8 mouse cellular contexts compared by ENCODE assay signal in the genomic region with DNA sequence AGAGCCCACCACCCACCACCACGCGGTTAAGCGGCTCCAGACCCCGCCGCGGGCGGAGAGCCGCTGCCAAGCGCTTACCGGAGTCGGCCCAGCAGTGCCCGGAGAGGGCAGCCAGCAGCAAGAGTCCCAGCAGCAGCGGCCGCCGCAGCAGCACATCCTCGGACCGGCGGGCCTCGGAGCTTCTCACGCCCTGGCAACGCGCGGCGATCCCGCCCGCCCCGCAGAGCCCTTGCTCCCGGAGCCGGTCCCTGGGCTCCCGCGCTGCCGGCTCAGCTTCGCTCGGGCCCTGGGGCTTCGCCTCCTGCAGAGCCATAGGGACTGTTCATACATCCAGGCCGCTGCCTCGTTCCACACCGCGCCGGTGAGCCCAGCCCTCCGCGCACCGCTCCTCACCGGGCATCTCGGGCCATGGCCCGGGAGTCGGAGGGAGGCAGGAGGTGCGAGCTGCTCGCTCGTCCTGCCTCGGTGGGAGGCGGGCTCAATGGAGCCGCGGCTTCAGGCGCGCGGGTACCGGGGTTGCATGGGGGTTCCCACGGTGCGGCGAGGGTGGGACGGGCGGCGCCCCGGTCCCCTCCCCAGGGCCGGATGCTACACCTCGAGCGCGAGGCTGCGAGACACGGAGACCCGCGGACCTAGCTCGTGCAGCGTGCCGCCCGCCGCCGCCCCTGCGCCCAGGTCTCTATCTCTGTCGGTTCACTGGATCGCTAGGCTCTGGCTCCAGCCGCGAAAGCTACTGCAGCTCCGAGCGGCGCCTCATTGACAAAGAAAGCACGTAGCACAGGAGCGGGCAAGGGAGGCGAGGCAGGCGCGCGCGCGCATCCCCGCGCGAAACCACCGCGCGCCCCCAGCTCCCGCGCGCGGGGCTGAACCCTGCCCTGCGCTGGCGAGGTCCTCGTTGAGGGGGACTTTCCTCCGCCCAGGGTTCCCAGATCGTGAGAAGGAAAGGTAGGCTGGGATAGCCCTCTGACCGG. TPM values are rescaled to one million over a fixed set of nuclear protein-coding genes. Genes with fewer than 3 reads are reported as not detected.
DNase-seq lines count a peak whose midpoint lies in the region; ATAC-seq and TF ChIP-seq lines count a peak whose summit lies in the region.

No protein-coding gene starts in this region.

- intact Hi-C loops in left cerebral cortex, postnatal 36 days (cut with DNase I), result loop anchor here (5.0 kb wide), 1 partner anchor 73 kb away; no protein-coding TSS in a partner anchor

- WGBS in embryonic facial prominence, embryonic 12.5 days, result 1% methylated on average over 105 of the region's 111 CpGs
- WGBS in hindbrain, embryonic 12.5 days, result under 1% methylated on average over 111 of the region's 111 CpGs

- H3K36me3 ChIP-seq in embryonic facial prominence, embryonic 12.5 days, result no peaks in the 10 kb centered on the region
- no peaks in the 10 kb centered on the region for H3K36me3 ChIP-seq in hindbrain, embryonic 12.5 days
- H3K36me3 ChIP-seq in myocyte (ENCODE audit: control insufficient read depth, insufficient read depth), result no peaks in the 10 kb centered on the region

- no peak for TF ChIP-seq POLR2A in myocyte (IDR thresholded peaks at IDR 0.05; ENCODE audit: insufficient read length, low read depth)

- no peaks in the 10 kb centered on the region for H3K9me3 ChIP-seq in embryonic facial prominence, embryonic 12.5 days
- H3K9me3 ChIP-seq in hindbrain, embryonic 12.5 days (replicated peaks), result no peaks in the 10 kb centered on the region

- 0 out of 2 replicates have a peak, but pooled peaks cover 8% of the 10 kb centered on the region for H3K4me1 ChIP-seq in embryonic facial prominence, embryonic 12.5 days
- H3K4me1 ChIP-seq in hindbrain, embryonic 12.5 days, result peaks cover 18% of the 10 kb centered on the region

- peak; percentile 83 for DNase-seq in heart, adult 11 months
- no peak for DNase-seq in heart, adult 8-10 months (ENCODE audit: low spot score)
- peak; percentile 50 for DNase-seq in adrenal gland, postnatal 25 days
- peak; percentile 59 to 68 for DNase-seq in left cerebral cortex, postnatal 36 days (ENCODE audit: low spot score in 2 of 2)
- peak; percentile 49 to 62 for DNase-seq in thymus, postnatal 10 days (ENCODE audit: low spot score in 2 of 2)

- ATAC-seq in embryonic facial prominence, embryonic 12.5 days (ENCODE audit: insufficient number of reproducible peaks, insufficient read depth, low FRiP score, low TSS enrichment), result peak; percentile 69
- ATAC-seq in hindbrain, embryonic 12.5 days (ENCODE audit: low FRiP score), result peak; percentile 93

- peak overlapping the region; percentile 95 for H3K4me2 ChIP-seq in embryonic facial prominence, embryonic 12.5 days (replicated peaks)
- peak overlapping the region; percentile 94 for H3K4me2 ChIP-seq in hindbrain, embryonic 12.5 days (replicated peaks)
- H3K4me2 ChIP-seq in myocyte (ENCODE audit: low read depth), result peak overlapping the region; percentile 30

- no peaks in the 10 kb centered on the region for H3K79me2 ChIP-seq in myocyte (ENCODE audit: control insufficient read depth, insufficient read depth)

- peak overlapping the region; percentile 51 for H3K9ac ChIP-seq in embryonic facial prominence, embryonic 12.5 days
- peak overlapping the region; percentile 86 for H3K9ac ChIP-seq in hindbrain, embryonic 12.5 days

- H3ac ChIP-seq in myocyte (ENCODE audit: control insufficient read depth, insufficient read length), result no peak overlapping the region

- peak overlapping the region; percentile 61 for H3K4me3 ChIP-seq in embryonic facial prominence, embryonic 12.5 days
- H3K4me3 ChIP-seq in hindbrain, embryonic 12.5 days, result peak overlapping the region; percentile 74
- H3K4me3 ChIP-seq in myocyte, result no peak overlapping the region

- no peak overlapping the region for H3K27ac ChIP-seq in embryonic facial prominence, embryonic 12.5 days
- peak overlapping the region; percentile 87 for H3K27ac ChIP-seq in hindbrain, embryonic 12.5 days

- peaks cover 63% of the 10 kb centered on the region for H3K27me3 ChIP-seq in embryonic facial prominence, embryonic 12.5 days
- H3K27me3 ChIP-seq in hindbrain, embryonic 12.5 days, result peaks cover 55% of the 10 kb centered on the region
- peaks cover 19% of the 10 kb centered on the region for H3K27me3 ChIP-seq in myocyte (ENCODE audit: control insufficient read depth, insufficient read depth, insufficient read length)

TF ChIP-seq in myocyte, 11 proteins besides CTCF, POLR2A, EP300 and RAD21:
- TF ChIP-seq REST (IDR thresholded peaks at IDR 0.05; ENCODE audit: insufficient read depth, insufficient read length) (no peak), CEBPB (IDR thresholded peaks at IDR 0.05; ENCODE audit: insufficient read depth, poor library complexity, severe bottlenecking) (no peak), MYOD1 (IDR thresholded peaks at IDR 0.05; ENCODE audit: control insufficient read depth in 1 of 3, insufficient read length in 2 of 3, low read depth in 2 of 3) (no peak), MAX (IDR thresholded peaks at IDR 0.05; ENCODE audit: low read depth) (no peak), TCF12 (IDR thresholded peaks at IDR 0.05; ENCODE audit: insufficient read depth, poor library complexity, severe bottlenecking) (no peak), MYOG (IDR thresholded peaks at IDR 0.05; ENCODE audit: control insufficient read depth in 1 of 3, insufficient read depth in 1 of 3, insufficient read length in 2 of 3, low read depth in 2 of 3) (no peak), E2F4 (IDR thresholded peaks at IDR 0.05; ENCODE audit: insufficient read depth) (no peak), SRF (IDR thresholded peaks at IDR 0.05; ENCODE audit: control insufficient read depth, insufficient read length, low read depth) (no peak), USF1 (IDR thresholded peaks at IDR 0.05; ENCODE audit: low read depth) (no peak), POLR2AphosphoS2 (IDR thresholded peaks at IDR 0.05; ENCODE audit: insufficient read length, low read depth) (no peak), TCF3 (IDR thresholded peaks at IDR 0.05; ENCODE audit: insufficient read length, low read depth) (no peak)

RNA-seq across cellular contexts. Expression of gene D430041D05Rik, which starts 0.7 kb away (rescaled TPM):
- total RNA-seq in heart, adult 8-10 months (2022), result under 1 TPM; 0.03 to 0.06 (median 0.06) TPM
- total RNA-seq in adrenal gland, postnatal 25 days (2021), result 36.2 and 37.6 TPM in 2 replicates
- polyA plus RNA-seq in embryonic facial prominence, embryonic 12.5 days (2016; fragmentation: Nextera tagmentation; extraction: Ambion mirVana), result 1.2 TPM in 2 replicates
- 4.2 and 4.7 TPM in 2 replicates for polyA plus RNA-seq in hindbrain, embryonic 12.5 days (2016; fragmentation: Nextera tagmentation; extraction: Ambion mirVana)
- total RNA-seq in left cerebral cortex, postnatal 36 days (2021), result 100 to 1,000 TPM; 120 to 121 TPM
- 0.60 TPM for polyA plus RNA-seq in myocyte (2012; fragmentation: generic; extraction: Trizol)

Comparison
In these comparisons a context has a peak if more than half of its experiments do, and no peak if none do; other contexts are left out.
1. H3K4me2 ChIP-seq: peak in every context shown above with its lines; median percentile 95 in embryonic facial prominence, embryonic 12.5 days; 94 in hindbrain, embryonic 12.5 days; 30 in myocyte.
2. RNA of gene D430041D05Rik, which starts 0.7 kb away (total RNA-seq): 120 to 121 TPM in left cerebral cortex, postnatal 36 days and 36.2 to 37.6 TPM in adrenal gland, postnatal 25 days; 0.03 to 0.06 TPM in heart, adult 8-10 months; every median in the first group is over 10 times any median in the second.